Mouse (Mus musculus): Measurements from ENCODE around the gene Fuom. TPM values are rescaled to one million over a fixed set of nuclear protein-coding genes. Genes with fewer than 3 reads are reported as not detected.
A peak's percentile ranks its signal among the peaks of the same experiment; 100 is the strongest.

Gene Fuom
- polyA plus RNA-seq, 1 experiment from 2014 or later = 34.1 TPM

- no peak for ATAC-seq (replicated peaks)
- 61% methylated on average over 1 of the region's 1 CpGs for WGBS
Measured at GRCm38 (mm10) chr7:140095556-140095955, 6.7 kb downstream of the Fuom start.

GRCm38 (mm10) chr7:140094954-140095353 lies 7.3 kb downstream of the Fuom start:
- no peak overlapping the region for H3K4me2 ChIP-seq
- H3K36me3 ChIP-seq (replicated peaks) = no peaks in the 10 kb centered on the region
- H3K9me3 ChIP-seq = no peaks in the 10 kb centered on the region
- H3K27me3 ChIP-seq (replicated peaks) = no peaks in the 10 kb centered on the region
- no peak overlapping the region for H3K4me3 ChIP-seq
- H3K9ac ChIP-seq = no peak overlapping the region
- no peaks in the 10 kb centered on the region for H3K4me1 ChIP-seq
- 77% methylated on average over 5 of the region's 5 CpGs for WGBS
- ATAC-seq (replicated peaks) = no peak
- H3K27ac ChIP-seq = no peak overlapping the region

More at GRCm38 (mm10) chr7:140095556-140095955, 6.7 kb downstream of the Fuom start:
- Histone ChIP-seq H3K36me3 (replicated peaks) (no peaks in the 10 kb centered on the region), H3K4me3 (no peak overlapping the region), H3K27me3 (replicated peaks) (no peaks in the 10 kb centered on the region), H3K27ac (no peak overlapping the region), H3K9me3 (no peaks in the 10 kb centered on the region), H3K4me1 (no peaks in the 10 kb centered on the region), H3K9ac (no peak overlapping the region), H3K4me2 (no peak overlapping the region)

DNA sequence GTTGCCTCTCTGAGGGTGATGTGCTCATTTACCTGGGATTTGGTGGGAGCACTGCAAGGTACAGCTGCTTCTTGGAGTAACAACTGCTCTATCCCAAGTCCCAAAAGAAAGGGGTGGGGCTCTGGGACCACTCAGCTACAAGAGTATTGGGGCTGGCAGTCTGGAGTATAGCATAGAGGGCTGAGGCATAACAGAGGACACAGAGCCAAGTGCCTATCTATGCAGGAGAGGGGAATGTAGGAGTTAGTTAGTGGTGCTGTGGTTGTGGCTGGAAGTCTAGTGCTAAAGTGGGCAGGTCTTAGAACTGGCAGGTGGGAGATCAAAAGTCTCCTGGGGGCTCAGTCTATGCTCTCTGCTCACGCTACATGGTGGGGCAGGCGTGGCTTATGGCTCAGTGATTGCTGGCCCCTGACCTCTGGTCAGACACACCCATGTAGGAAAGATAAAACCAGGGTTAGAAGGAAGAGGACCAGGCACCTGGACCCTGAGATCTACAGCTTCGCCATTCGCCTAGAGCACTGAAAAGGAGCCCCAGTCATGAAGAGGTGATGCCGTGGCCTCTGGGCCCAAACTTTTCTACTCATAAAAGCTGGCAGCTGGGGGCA lies 9.2 kb downstream of the Fuom start, which contains the start of gene Prap1:
Gene Prap1 (plus strand): TSS at position 472 of the 605 bp plus-strand sequence.
- Histone ChIP-seq H3K4me1 (no peaks in the 10 kb centered on the region), H3K4me2 (no peak within 1 kb of the TSS), H3K9ac (no peak within 1 kb of the TSS), H3K4me3 (no peak within 1 kb of the TSS), H3K27ac (no peak within 1 kb of the TSS), H3K9me3 (no peaks in the 10 kb centered on the region), H3K27me3 (replicated peaks) (no peaks in the 10 kb centered on the region), H3K36me3 (replicated peaks) (no peaks in the 10 kb centered on the region)
- no peak for ATAC-seq (replicated peaks)
- WGBS = 59% methylated on average over 5 of the region's 5 CpGs

DNA sequence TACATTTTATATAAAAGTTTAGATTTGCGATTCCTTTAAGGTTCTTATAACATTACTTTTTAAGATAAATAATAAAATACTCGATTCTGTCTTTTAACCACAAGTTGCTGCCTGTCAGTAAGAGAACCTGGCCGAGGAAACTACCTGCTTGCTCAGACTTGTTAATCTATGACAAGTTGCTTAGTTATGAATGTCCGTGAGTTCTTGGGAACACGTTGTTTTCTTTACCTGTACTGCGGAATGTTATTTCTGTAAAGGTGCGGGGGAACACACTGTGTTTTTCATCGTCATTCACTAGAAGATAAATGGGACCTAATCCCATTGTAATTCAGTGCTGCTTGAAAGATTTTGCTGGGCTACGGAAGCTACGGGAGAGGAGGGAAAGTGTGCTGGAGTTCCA lies 11.6 kb downstream of the Fuom start:
- Histone ChIP-seq H3K9ac (no peak overlapping the region), H3K27me3 (replicated peaks) (no peaks in the 10 kb centered on the region), H3K27ac (no peak overlapping the region), H3K4me2 (no peak overlapping the region), H3K4me1 (no peaks in the 10 kb centered on the region), H3K36me3 (replicated peaks) (no peaks in the 10 kb centered on the region), H3K9me3 (no peaks in the 10 kb centered on the region), H3K4me3 (no peak overlapping the region)
- no peak for ATAC-seq (replicated peaks)
- WGBS = 69% methylated on average over 10 of the region's 10 CpGs

GRCm38 (mm10) chr7:140082242-140082678 lies 20.0 kb downstream of the Fuom start, which contains the start of gene Caly:
Gene Caly (minus strand): TSS chr7:140082548.
- 2% methylated on average over 18 of the region's 18 CpGs for WGBS
- peak within 1 kb of the TSS; percentile 76 for H3K9ac ChIP-seq
- H3K9me3 ChIP-seq = no peaks in the 10 kb centered on the region
- H3K27ac ChIP-seq = peak within 1 kb of the TSS; percentile 96
- peak; percentile 90 for ATAC-seq (replicated peaks)
- H3K27me3 ChIP-seq (replicated peaks) = no peaks in the 10 kb centered on the region
- no peaks in the 10 kb centered on the region for H3K36me3 ChIP-seq (replicated peaks)
- peaks cover 31% of the 10 kb centered on the region for H3K4me1 ChIP-seq
- H3K4me3 ChIP-seq = peak within 1 kb of the TSS; percentile 66
- peak within 1 kb of the TSS; percentile 51 for H3K4me2 ChIP-seq

DNA sequence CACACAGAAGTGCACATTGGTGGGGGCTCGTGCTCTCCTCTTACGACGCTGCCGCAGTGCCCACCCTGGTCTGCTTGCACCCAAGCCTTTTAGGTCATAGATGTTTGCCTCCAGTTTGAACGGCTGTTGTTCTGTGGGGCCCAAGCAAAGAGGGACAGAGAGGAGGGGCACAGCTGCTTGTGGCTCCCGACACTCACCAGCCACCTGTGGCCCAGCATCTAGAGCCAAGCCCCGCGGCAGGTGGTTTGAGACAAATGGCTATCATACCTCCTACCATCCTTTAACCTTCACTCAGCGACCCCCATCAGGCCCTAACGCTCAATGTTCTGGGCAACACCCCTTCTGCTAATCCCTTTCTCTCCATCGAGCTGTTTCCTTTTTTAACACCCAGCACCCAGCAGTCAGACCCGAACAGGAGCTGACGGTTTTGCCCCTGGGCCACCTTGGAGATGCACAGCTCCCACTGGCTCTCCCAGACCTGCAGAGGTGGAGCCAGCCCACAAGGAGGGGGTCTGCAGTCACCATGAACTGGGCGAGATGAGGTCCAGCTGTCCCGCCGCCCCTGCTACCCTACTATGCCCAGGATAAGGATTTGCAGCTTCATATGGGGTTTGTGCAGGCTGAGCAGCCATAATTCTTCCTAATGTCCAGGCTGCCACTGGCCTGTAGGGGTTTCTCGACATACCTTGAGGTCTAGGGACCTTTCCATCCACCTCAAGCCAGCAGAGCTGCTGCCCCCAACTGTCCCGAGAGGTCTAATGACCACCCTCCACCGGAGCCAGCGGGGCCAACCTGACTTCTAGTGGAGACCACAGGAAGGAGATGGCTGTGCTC lies 20.6 kb downstream of the Fuom start:
- H3K9me3 ChIP-seq = no peaks in the 10 kb centered on the region
- peak overlapping the region; percentile 66 for H3K4me3 ChIP-seq
- WGBS = 7% methylated on average over 20 of the region's 20 CpGs
- H3K27ac ChIP-seq = peak overlapping the region; percentile 96
- peak overlapping the region; percentile 51 for H3K4me2 ChIP-seq
- H3K4me1 ChIP-seq = peaks cover 31% of the 10 kb centered on the region
- H3K9ac ChIP-seq = peak overlapping the region; percentile 76
- no peaks in the 10 kb centered on the region for H3K27me3 ChIP-seq (replicated peaks)
- ATAC-seq (replicated peaks) = peak; percentile 48
- no peaks in the 10 kb centered on the region for H3K36me3 ChIP-seq (replicated peaks)

DNA sequence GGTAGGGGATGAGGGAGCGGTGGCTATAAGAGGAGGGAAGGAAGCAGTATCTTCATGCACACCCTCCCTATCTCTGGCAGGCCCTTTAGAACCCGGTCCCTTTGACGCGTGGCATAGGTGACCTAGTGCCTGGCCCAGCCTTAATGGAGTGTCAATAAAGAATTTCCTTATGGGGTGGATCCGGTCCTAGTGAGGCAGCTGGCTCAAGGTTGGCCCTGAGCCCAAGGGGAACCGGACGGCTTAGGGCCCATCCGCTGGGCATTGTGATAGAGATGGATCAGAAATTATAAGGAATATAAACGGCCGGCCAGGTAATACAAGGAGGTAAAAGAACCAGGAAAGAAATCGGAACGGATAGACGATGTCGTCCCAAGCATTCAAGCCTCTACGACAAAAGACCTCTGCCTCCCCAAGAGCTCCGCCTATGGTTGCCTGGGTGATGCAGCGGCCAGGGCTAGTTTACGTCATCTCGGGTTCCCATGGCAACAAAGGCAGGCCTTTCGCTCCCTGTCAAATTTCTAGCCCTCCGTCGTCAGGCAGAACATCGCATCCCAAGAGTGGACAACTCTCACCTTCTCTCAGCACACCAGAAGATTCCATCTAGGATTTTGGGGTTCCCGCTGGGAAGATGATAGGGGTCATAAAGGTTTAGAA lies 21.6 kb downstream of the Fuom start:
- Histone ChIP-seq H3K9ac (peak overlapping the region; percentile 76), H3K27ac (peak overlapping the region; percentile 96), H3K27me3 (replicated peaks) (no peaks in the 10 kb centered on the region), H3K4me2 (peak overlapping the region; percentile 51), H3K36me3 (replicated peaks) (no peaks in the 10 kb centered on the region), H3K9me3 (no peaks in the 10 kb centered on the region), H3K4me3 (peak overlapping the region; percentile 66), H3K4me1 (peaks cover 31% of the 10 kb centered on the region)
- WGBS = under 1% methylated on average over 24 of the region's 24 CpGs
- ATAC-seq (replicated peaks) = peak; percentile 79

GRCm38 (mm10) chr7:140078711-140079110 lies 23.5 kb downstream of the Fuom start:
- Histone ChIP-seq H3K4me3 (no peak overlapping the region), H3K27me3 (replicated peaks) (peaks cover 5% of the 10 kb centered on the region; the same call in 1 of the 2 replicates), H3K9me3 (no peaks in the 10 kb centered on the region), H3K4me1 (peaks cover 31% of the 10 kb centered on the region), H3K9ac (no peak overlapping the region), H3K27ac (no peak overlapping the region), H3K4me2 (peak overlapping the region; percentile 51; the same call in 1 of the 2 replicates), H3K36me3 (replicated peaks) (no peaks in the 10 kb centered on the region; the same call in 1 of the 2 replicates)
- ATAC-seq (replicated peaks) = no peak
- WGBS = 7% methylated on average over 5 of the region's 5 CpGs

GRCm38 (mm10) chr7:140077698-140078097 lies 24.5 kb downstream of the Fuom start:
- peaks cover 12% of the 10 kb centered on the region for H3K27me3 ChIP-seq (replicated peaks)
- H3K4me1 ChIP-seq = peaks cover 26% of the 10 kb centered on the region
- 83% methylated on average over 6 of the region's 6 CpGs for WGBS
- no peak overlapping the region for H3K9ac ChIP-seq
- no peaks in the 10 kb centered on the region for H3K9me3 ChIP-seq
- H3K27ac ChIP-seq = no peak overlapping the region
- no peak overlapping the region for H3K4me3 ChIP-seq
- ATAC-seq (replicated peaks) = no peak
- H3K4me2 ChIP-seq = no peak overlapping the region
- H3K36me3 ChIP-seq (replicated peaks) = peaks cover 8% of the 10 kb centered on the region; the same call in 1 of the 2 replicates

GRCm38 (mm10) chr7:140070042-140070711 lies 32.1 kb downstream of the Fuom start:
- no peak for ATAC-seq (replicated peaks)
- Histone ChIP-seq H3K27ac (no peak overlapping the region), H3K27me3 (replicated peaks) (peaks cover 76% of the 10 kb centered on the region), H3K9ac (no peak overlapping the region), H3K4me1 (no peaks in the 10 kb centered on the region), H3K4me3 (no peak overlapping the region), H3K36me3 (replicated peaks) (peaks cover 18% of the 10 kb centered on the region; the same call in 1 of the 2 replicates), H3K9me3 (no peaks in the 10 kb centered on the region), H3K4me2 (peak overlapping the region; percentile 11; the same call in 1 of the 2 replicates)
- 29% methylated on average over 39 of the region's 39 CpGs for WGBS

- Histone ChIP-seq H3K4me1 (no peaks in the 10 kb centered on the region), H3K27me3 (replicated peaks) (peaks cover 85% of the 10 kb centered on the region)
Measured at GRCm38 (mm10) chr7:140067397-140067796, 34.8 kb downstream of the Fuom start.

More at GRCm38 (mm10) chr7:140067397-140067796, 34.8 kb downstream of the Fuom start:
- no peak overlapping the region for H3K9ac ChIP-seq
- H3K9me3 ChIP-seq = no peaks in the 10 kb centered on the region
- no peak overlapping the region for H3K4me2 ChIP-seq
- H3K27ac ChIP-seq = no peak overlapping the region
- WGBS = 68% methylated on average over 6 of the region's 6 CpGs
- no peak overlapping the region for H3K4me3 ChIP-seq
- peaks cover 9% of the 10 kb centered on the region; the same call in 1 of the 2 replicates for H3K36me3 ChIP-seq (replicated peaks)
- ATAC-seq (replicated peaks) = no peak
